ENCODE assay signal across 12 mouse cellular contexts in genomic region chr1:21080362-21080761, GRCm38 (mm10). TPM values are rescaled to one million over a fixed set of nuclear protein-coding genes. Genes with fewer than 3 reads are reported as not detected.
A peak's percentile ranks its signal among the peaks of the same experiment; 100 is the strongest.
DNase-seq lines count a peak whose midpoint lies in the region; ATAC-seq and TF ChIP-seq lines count a peak whose summit lies in the region.
"Had no signal": no experiment of that assay in that cellular context is flagged by ENCODE, and none has a peak within 500 bp of the region (broad histone marks: within the 10 kb centered on the region; RNA-seq: fewer than 3 reads in every experiment).

No protein-coding gene starts in this region.

- WGBS in cerebellum, adult 2 months: 95% methylated on average over 12 of the region's 12 CpGs
- WGBS in liver, postnatal 0 days (ENCODE audit: insufficient replicate concordance): 82% methylated on average over 12 of the region's 12 CpGs
- 87% methylated on average over 12 of the region's 12 CpGs for WGBS in limb, embryonic 10.5 days

- no peaks in the 10 kb centered on the region for H3K4me1 ChIP-seq in cerebellum, adult 2 months (ENCODE audit: control insufficient read depth, insufficient read depth, low read length)
- peaks cover 21% of the 10 kb centered on the region for H3K4me1 ChIP-seq in liver, postnatal 0 days (ENCODE audit: insufficient read depth)
- peaks cover 34% of the 10 kb centered on the region for H3K4me1 ChIP-seq in limb, embryonic 10.5 days

- no peak for TF ChIP-seq POLR2A in cerebellum, adult 2 months (IDR thresholded peaks at IDR 0.05; ENCODE audit: borderline replicate concordance, insufficient read depth, low read length)

- H3K4me3 ChIP-seq in cerebellum, adult 2 months (replicated peaks; ENCODE audit: insufficient read depth, low read depth, low read length): no peak overlapping the region
- no peak overlapping the region for H3K4me3 ChIP-seq in liver, postnatal 0 days (ENCODE audit: low read depth, low read length)
- no peak overlapping the region for H3K4me3 ChIP-seq in limb, embryonic 10.5 days

- no peak for TF ChIP-seq EP300 in liver, postnatal 0 days (IDR thresholded peaks at IDR 0.05; ENCODE audit: low read depth)

- no peaks in the 10 kb centered on the region for H3K27me3 ChIP-seq in cerebellum, adult 2 months (ENCODE audit: control insufficient read depth, insufficient read depth, low read length)
- H3K27me3 ChIP-seq in liver, postnatal 0 days (ENCODE audit: insufficient read depth, low read length): no peaks in the 10 kb centered on the region
- H3K27me3 ChIP-seq in limb, embryonic 10.5 days (ENCODE audit: low read depth, poor library complexity, severe bottlenecking): no peaks in the 10 kb centered on the region
- H3K27me3 ChIP-seq: embryonic facial prominence, embryonic 13.5 days; heart, embryonic 12.5 days had no signal

- no peak overlapping the region for H3K9ac ChIP-seq in liver, postnatal 0 days (replicated peaks)

- 0 out of 2 replicates have a peak, but pooled peaks cover 2% of the 10 kb centered on the region for H3K36me3 ChIP-seq in liver, postnatal 0 days (replicated peaks; ENCODE audit: insufficient read depth, low read length)
- no peaks in the 10 kb centered on the region for H3K36me3 ChIP-seq in limb, embryonic 10.5 days
- H3K36me3 ChIP-seq: embryonic facial prominence, embryonic 13.5 days; heart, embryonic 12.5 days; liver, embryonic 15.5 days had no signal

- no peak for TF ChIP-seq CTCF in cerebellum, adult 2 months (IDR thresholded peaks at IDR 0.05; ENCODE audit: borderline replicate concordance, insufficient read depth, low read depth, low read length)
- 0 out of 2 replicates have a peak, but pooled peaks have one; percentile 25 for TF ChIP-seq CTCF in liver, postnatal 0 days (IDR thresholded peaks at IDR 0.05; ENCODE audit: low read depth)

- DNase-seq in cerebellum, adult 9-11 months: peak; percentile 38
- no peak for DNase-seq in cerebellum, adult 2 months
- DNase-seq in liver, postnatal 0 days: no peak
- DNase-seq in liver (no peak), MN1 (ENCODE audit: low spot score) (peak; percentile 36)
- DNase-seq in limb, embryonic 10.5 days (ENCODE audit: low spot score): peak; percentile 34
- no peak for DNase-seq in left cerebral cortex, postnatal 14 days (ENCODE audit: low spot score in 2 of 2)
- DNase-seq in layer of hippocampus, adult 11-12 months (ENCODE audit: low spot score): no peak
- DNase-seq: kidney, adult 2 months had no signal

- H3K4me2 ChIP-seq in liver, postnatal 0 days (ENCODE audit: low read depth, low read length): no peak overlapping the region

- no peaks in the 10 kb centered on the region for H3K9me3 ChIP-seq in liver, postnatal 0 days (ENCODE audit: low read length)
- H3K9me3 ChIP-seq in limb, embryonic 10.5 days (replicated peaks): no peaks in the 10 kb centered on the region
- H3K9me3 ChIP-seq: embryonic facial prominence, embryonic 13.5 days; heart, embryonic 12.5 days; liver, embryonic 15.5 days had no signal

- no peak for ATAC-seq in liver, postnatal 0 days

- intact Hi-C loops in left cerebral cortex, postnatal 14 days (cut with DNase I): no loop called here

- H3K27ac ChIP-seq in cerebellum, adult 2 months (ENCODE audit: insufficient read depth, low read length): no peak overlapping the region
- no peak overlapping the region for H3K27ac ChIP-seq in liver, postnatal 0 days (ENCODE audit: low read depth)
- no peak overlapping the region for H3K27ac ChIP-seq in limb, embryonic 10.5 days

RNA-seq across cellular contexts. Expression of gene Tram2, which starts 1.3 kb away (rescaled TPM):
- polyA plus RNA-seq in cerebellum, adult 2 months (2012; rRNA removed): 0.93 and 1.0 TPM in 2 replicates
- 5.5 and 6.5 TPM in 2 replicates for polyA plus RNA-seq in liver, postnatal 0 days (2015; fragmentation: Nextera tagmentation; extraction: Ambion mirVana)
- 5.1 and 6.1 TPM in 2 replicates for polyA plus RNA-seq in limb, embryonic 10.5 days (2016; fragmentation: Nextera tagmentation; extraction: Ambion mirVana)
- 1 to 10 TPM; 2.2 TPM for total RNA-seq in left cerebral cortex, postnatal 14 days (2021)

Comparison
In these comparisons a context has a peak if more than half of its experiments do, and no peak if none do; other contexts are left out.
1. DNase-seq: peak in cerebellum, adult 9-11 months (single experiment), MN1 (single experiment) and limb, embryonic 10.5 days (single experiment); none in cerebellum, adult 2 months (0 of 2), liver, postnatal 0 days (single experiment), liver (single experiment), left cerebral cortex, postnatal 14 days (0 of 2) and layer of hippocampus, adult 11-12 months (single experiment).